Mouse (Mus musculus) kidney, adult 2 months (tissue): ENCODE data around the gene Krtcap2. TPM values are rescaled to one million over a fixed set of nuclear protein-coding genes. Genes with fewer than 3 reads are reported as not detected.

Experiments
- DNase-seq: peaks from one replicate; pipeline ENCODE4 v3.0.0; 2021
- H3K27ac ChIP-seq: fragments of 200-500 bp; 2 replicates; pipeline ENCODE4 v1.5.1; 2012; ENCODE audit warnings: low read depth, low read length, control low read depth, inconsistent platforms; ENCODE audit not compliant: insufficient read depth
- H3K27me3 ChIP-seq: fragments of 200-500 bp; replicated peaks from 2 replicates; pipeline ENCODE4 v1.6.1; 2012; ENCODE audit warnings: mild to moderate bottlenecking, moderate library complexity, low read length, inconsistent platforms; ENCODE audit not compliant: control insufficient read depth, insufficient read depth
- H3K36me3 ChIP-seq: fragments of 200-500 bp; 2 replicates; pipeline ENCODE4 v1.6.1; 2012; ENCODE audit warnings: mild to moderate bottlenecking, moderate library complexity, low read length, inconsistent platforms; ENCODE audit not compliant: control insufficient read depth, insufficient read depth
- H3K4me1 ChIP-seq: fragments of 200-500 bp; 2 replicates; pipeline ENCODE4 v1.6.1; 2011; ENCODE audit warnings: low read length; ENCODE audit not compliant: control insufficient read depth, insufficient read depth
- H3K4me3 ChIP-seq: fragments of 200-500 bp; 2 replicates; pipeline ENCODE4 v1.5.1; 2011; ENCODE audit warnings: mild to moderate bottlenecking, low read depth, low read length, control low read depth; ENCODE audit not compliant: insufficient read depth
- CTCF ChIP-seq: fragments of 200-500 bp; conservative IDR thresholded peaks from 2 replicates; pipeline ENCODE4 v1.5.1; 2011; ENCODE audit warnings: low read depth, mild to moderate bottlenecking, control low read depth, low read length, moderate library complexity, mixed read lengths; ENCODE audit not compliant: insufficient read depth, insufficient read length
- POLR2A ChIP-seq: fragments of 200-500 bp; IDR thresholded peaks from one replicate; pipeline ENCODE4 v1.6.1; 2011; ENCODE audit warnings: low read depth, low read length, control low read depth
- WGBS: fragments of 180-500 bp; shearing (Covaris S2); methylation state at CpG from one replicate; pipeline ENCODE4 v1.1.7; 2018; 5-methylcytosine and 5-hydroxymethylcytosine counted together
- polyA plus RNA-seq: library from polyadenylated mRNA; depleted of rRNA; stranded (reverse); fragments of >200 nt; gene quantifications from 2 replicates; pipeline ENCODE4 v1.2.3, GENCODE M21; 2012; rRNA removed

The Krtcap2 gene
- polyA plus RNA-seq, result 142 and 173 TPM in 2 replicates

DNA sequence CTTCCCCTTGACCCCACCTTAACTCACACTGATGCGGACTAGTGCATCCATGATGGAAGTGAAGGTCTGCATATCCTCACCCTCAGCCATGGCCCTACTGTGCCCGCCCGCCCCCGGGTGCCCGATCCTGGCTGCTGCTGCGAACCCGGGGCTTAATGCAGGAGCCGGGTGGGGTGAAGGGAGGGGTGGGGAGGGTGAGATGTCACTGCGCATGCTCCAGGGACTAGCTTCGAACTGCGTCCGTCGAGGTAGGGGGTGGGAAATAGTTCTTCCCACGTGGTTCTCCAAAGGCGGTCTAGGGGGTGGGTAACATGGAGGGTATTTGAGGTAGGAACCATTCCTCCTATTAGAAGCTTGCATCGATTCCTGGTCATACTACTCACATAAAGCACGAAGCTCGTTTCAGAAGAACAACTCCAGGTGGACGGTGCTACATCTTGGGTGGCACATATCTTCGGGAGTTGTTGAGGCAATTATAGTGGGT, at the start of gene Krtcap2:
Krtcap2 (plus strand) TSS at position 279 of the 484 bp plus-strand sequence.
- 5% methylated on average over 20 of the region's 20 CpGs for WGBS

DNA sequence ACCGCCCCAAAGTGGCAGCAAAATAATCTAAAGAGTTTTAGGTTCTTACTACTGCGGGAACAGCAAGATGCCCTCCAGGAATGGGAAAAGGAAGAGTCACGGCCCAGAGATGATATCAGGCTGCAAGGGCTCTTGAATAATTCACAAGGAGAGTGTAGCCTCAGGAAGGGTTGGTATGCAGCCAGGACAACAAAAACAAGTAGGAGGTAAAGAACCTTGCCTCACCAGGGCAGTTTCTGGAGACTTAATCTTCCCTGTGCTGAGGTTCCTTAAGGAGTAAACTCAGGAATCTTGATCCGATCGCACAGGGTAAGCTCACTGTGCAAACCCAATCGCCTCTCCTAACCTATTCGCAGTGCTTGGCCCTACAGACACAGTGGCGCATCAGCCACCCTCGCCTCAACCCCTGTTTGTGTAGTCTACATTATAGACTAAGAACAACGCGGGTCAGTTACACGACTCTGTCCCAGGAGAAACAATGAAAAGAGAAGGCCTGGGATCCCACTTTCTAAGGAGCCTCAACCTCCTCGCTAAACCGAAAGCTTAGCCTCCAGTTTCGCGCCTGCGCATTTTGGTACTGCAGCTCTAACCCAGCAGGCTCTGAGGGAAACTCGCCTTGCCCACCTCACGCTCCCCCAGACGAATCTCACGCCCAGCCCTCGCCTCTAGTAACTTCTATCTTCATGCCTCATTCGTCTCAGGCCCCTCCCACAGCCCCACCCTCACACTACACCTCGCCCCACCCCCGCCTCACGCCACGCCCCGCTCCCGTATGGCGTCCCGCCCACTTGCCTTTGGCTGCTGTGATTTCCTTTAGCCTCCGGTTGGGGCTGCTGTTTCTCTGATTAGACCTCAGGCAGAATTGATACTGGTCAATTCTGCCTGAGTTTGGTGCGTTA, 49.5 kb upstream of the Krtcap2 start:
- Histone ChIP-seq H3K4me3 (peak overlapping the region; percentile 62), H3K36me3 (no peaks in the 10 kb centered on the region), H3K27ac (peak overlapping the region; percentile 78), H3K27me3 (no peaks in the 10 kb centered on the region), H3K4me1 (peaks cover 4% of the 10 kb centered on the region; the same call in 1 of the 2 replicates)
- WGBS, result 5% methylated on average over 33 of the region's 33 CpGs
- TF ChIP-seq CTCF, result peak; percentile 61
- TF ChIP-seq POLR2A, result peak; percentile 37
- peak; percentile 93 for DNase-seq

More for the DNA sequence above, at the start of gene Krtcap2:
- H3K4me3 ChIP-seq, result peak within 1 kb of the TSS; percentile 64
- no peaks in the 10 kb centered on the region for H3K36me3 ChIP-seq
- peaks cover 20% of the 10 kb centered on the region for H3K4me1 ChIP-seq
- peak; percentile 24 for DNase-seq
- TF ChIP-seq CTCF (no peak), POLR2A (no peak)
- no peaks in the 10 kb centered on the region for H3K27me3 ChIP-seq
- H3K27ac ChIP-seq, result peak within 1 kb of the TSS; percentile 18; the same call in 1 of the 2 replicates

DNA sequence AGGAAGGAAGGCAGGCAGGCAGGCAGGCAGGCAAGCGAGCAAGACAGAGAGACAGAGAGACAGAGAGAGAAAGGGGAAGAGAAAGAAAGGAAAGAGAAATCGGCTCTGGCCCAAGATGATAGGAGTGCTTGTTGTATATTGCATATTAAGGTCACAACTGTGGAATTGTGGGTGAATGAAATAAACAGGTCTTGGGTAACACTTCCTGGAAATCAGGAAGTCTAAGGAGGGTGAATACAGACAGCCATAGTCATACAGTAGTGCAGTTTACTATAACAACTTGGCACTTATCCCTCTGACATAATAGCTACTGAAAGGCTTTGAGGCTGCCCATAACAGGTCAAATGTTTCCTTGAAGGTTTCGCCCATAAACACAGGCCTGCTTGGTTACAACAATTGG, 45.9 kb upstream of the Krtcap2 start:
- DNase-seq, result no peak
- no peak overlapping the region for H3K4me3 ChIP-seq
- 77% methylated on average over 3 of the region's 3 CpGs for WGBS
- H3K27ac ChIP-seq, result no peak overlapping the region
- peaks cover 8% of the 10 kb centered on the region; the same call in 1 of the 2 replicates for H3K4me1 ChIP-seq
- H3K36me3 ChIP-seq, result no peaks in the 10 kb centered on the region; the same call in 1 of the 2 replicates
- H3K27me3 ChIP-seq, result no peaks in the 10 kb centered on the region
- no peak for TF ChIP-seq CTCF
- no peak for TF ChIP-seq POLR2A

DNA sequence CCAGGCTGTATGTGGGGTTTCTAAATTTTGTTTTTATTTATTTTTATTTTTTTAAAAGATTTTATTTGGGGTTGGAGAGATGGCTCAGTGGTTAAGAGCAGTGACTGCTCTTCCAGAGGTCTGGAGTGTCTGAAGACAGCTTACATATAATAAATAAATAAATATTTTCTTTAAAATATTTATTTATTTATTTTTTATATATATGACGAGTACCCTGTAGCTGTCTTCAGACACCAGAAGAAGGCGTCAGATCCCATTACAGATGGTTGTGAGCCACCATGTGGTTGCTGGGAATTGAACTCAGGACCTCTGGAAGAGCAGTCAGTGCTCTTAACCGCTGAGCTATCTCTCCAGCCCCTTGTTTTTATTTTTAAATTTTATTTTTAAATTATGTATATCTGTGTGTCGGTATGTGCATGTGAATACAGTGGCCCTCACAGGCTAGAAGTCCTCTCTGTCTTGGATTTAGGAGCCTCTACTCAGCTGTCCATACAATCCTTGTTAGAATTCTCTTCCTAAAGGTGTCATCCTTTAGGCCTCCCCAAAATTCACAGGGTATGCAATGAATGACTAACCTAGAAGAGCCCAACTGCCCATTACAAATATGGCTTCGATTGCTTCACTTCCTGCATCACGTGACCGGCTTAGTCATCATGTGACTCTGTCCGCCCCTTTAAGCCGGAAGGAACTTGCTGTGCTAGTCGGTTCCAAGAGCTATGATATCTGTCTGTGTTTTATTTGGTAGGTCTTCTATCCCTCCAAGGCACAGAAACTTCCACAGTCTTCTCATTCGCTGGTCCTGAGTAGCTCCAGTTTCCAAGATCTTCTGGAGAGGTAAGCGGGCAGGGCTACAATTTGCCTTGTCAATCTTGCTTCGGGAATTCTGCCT, 43.3 kb upstream of the Krtcap2 start, which contains the start of gene Gba:
Gba (plus strand) TSS at position 676 of the 889 bp plus-strand sequence.
- WGBS, result 22% methylated on average over 13 of the region's 13 CpGs

DNA sequence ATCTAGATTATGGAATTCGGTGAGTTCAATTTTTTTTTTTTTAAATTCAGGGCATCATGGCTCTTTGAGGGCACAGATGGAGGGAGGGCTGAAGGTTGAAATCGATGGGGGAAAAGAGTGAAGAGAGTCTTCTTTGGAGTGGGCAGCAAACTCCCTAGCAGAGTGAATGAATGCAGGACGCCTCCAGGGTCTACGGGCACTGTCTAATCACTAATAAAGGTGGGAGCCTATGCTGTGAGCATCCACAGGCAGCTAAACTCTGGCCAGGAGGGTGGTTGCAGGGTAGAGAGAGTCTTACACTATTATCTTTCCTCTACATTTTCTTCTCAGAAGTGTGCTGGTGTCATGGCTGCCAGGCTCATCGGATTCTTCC, 42.6 kb upstream of the Krtcap2 start:
- Histone ChIP-seq H3K4me3 (peak overlapping the region; percentile 83), H3K4me1 (peaks cover 4% of the 10 kb centered on the region; the same call in 1 of the 2 replicates), H3K36me3 (no peaks in the 10 kb centered on the region; the same call in 1 of the 2 replicates), H3K27ac (peak overlapping the region; percentile 82; the same call in 1 of the 2 replicates), H3K27me3 (no peaks in the 10 kb centered on the region)
- WGBS, result 23% methylated on average over 5 of the region's 5 CpGs
- no peak for TF ChIP-seq POLR2A
- no peak for TF ChIP-seq CTCF
- no peak for DNase-seq

More for the DNA sequence above, 43.3 kb upstream of the Krtcap2 start, which contains the start of gene Gba:
- Histone ChIP-seq H3K27me3 (no peaks in the 10 kb centered on the region), H3K4me1 (peaks cover 4% of the 10 kb centered on the region; the same call in 1 of the 2 replicates), H3K4me3 (peak within 1 kb of the TSS; percentile 83), H3K27ac (peak within 1 kb of the TSS; percentile 82; the same call in 1 of the 2 replicates), H3K36me3 (no peaks in the 10 kb centered on the region; the same call in 1 of the 2 replicates)
- DNase-seq, result peak; percentile 91
- no peak for TF ChIP-seq POLR2A
- no peak for TF ChIP-seq CTCF

DNA sequence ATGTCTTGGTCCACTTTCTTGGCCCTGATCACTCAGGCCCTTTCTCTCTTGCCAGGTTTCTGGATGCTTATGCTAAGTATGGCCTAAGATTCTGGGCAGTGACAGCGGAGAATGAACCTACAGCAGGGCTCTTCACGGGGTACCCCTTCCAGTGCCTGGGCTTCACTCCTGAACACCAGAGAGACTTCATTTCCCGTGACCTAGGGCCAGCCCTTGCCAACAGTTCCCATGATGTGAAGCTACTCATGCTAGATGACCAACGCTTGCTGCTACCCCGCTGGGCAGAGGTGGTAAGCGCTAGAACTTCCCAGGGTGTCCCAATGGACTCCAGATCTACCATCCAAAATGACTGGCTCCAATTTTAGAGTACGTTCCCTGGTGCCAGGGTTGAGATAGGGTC, 39.7 kb upstream of the Krtcap2 start:
- Histone ChIP-seq H3K27me3 (no peaks in the 10 kb centered on the region), H3K36me3 (no peaks in the 10 kb centered on the region; the same call in 1 of the 2 replicates), H3K27ac (no peak overlapping the region), H3K4me1 (peaks cover 4% of the 10 kb centered on the region; the same call in 1 of the 2 replicates), H3K4me3 (no peak overlapping the region)
- 90% methylated on average over 7 of the region's 7 CpGs for WGBS
- TF ChIP-seq POLR2A, result no peak
- TF ChIP-seq CTCF, result no peak
- DNase-seq, result no peak
